Mouse (Mus musculus) lung, adult 2 months (tissue): ENCODE measurements around the gene Tpx2. TPM values are rescaled to one million over a fixed set of nuclear protein-coding genes. Genes with fewer than 3 reads are reported as not detected.

Experiments used
- DNase-seq: peaks from one replicate; pipeline ENCODE4 v3.0.0; 2022
- H3K4me1 ChIP-seq: fragments of 200-500 bp; 2 replicates; pipeline ENCODE4 v1.6.1; 2011; ENCODE audit warnings: low read length; ENCODE audit not compliant: control insufficient read depth, insufficient read depth
- H3K4me3 ChIP-seq: fragments of 200-500 bp; replicated peaks from 2 replicates; pipeline ENCODE3; 2011; ENCODE audit warnings: low read depth, mild to moderate bottlenecking, control low read depth, low read length; ENCODE audit errors: extremely low read depth
- CTCF ChIP-seq: fragments of 200-500 bp; IDR thresholded peaks from 2 replicates; pipeline ENCODE4 v1.5.1; 2011; ENCODE audit warnings: mild to moderate bottlenecking, low read length, control low read depth; ENCODE audit not compliant: insufficient read depth
- POLR2A ChIP-seq: fragments of 200-500 bp; IDR thresholded peaks from 2 replicates; pipeline ENCODE4 v1.6.1; 2011; ENCODE audit warnings: low read depth, mild to moderate bottlenecking, control low read depth, low read length, borderline replicate concordance; ENCODE audit errors: extremely low read depth
- WGBS: fragments of 180-500 bp; shearing (Covaris S2); methylation state at CpG from one replicate; pipeline ENCODE4 v1.1.7; 2018; 5-methylcytosine and 5-hydroxymethylcytosine counted together
- polyA plus RNA-seq: library from polyadenylated mRNA; depleted of rRNA; stranded (reverse); fragments of >200 nt; gene quantifications from 2 replicates; pipeline ENCODE4 v1.2.3, GENCODE M21; 2012

The Tpx2 gene
- polyA plus RNA-seq, 1 experiment, result 0.63 TPM

- no peak for DNase-seq
- WGBS, result 56% methylated on average over 9 of the region's 9 CpGs
- Histone ChIP-seq H3K4me3 (no peak overlapping the region), H3K4me1 (no peaks in the 10 kb centered on the region; the same call in 1 of the 2 replicates)
- TF ChIP-seq CTCF (no peak), POLR2A (no peak)
Observed at GRCm38 (mm10) chr2:152906274-152907037, 58.7 kb downstream of the Tpx2 start.

- WGBS, result 51% methylated on average over 14 of the region's 14 CpGs
- no peaks in the 10 kb centered on the region; the same call in 1 of the 2 replicates for H3K4me1 ChIP-seq
- TF ChIP-seq CTCF (no peak), POLR2A (no peak)
- H3K4me3 ChIP-seq, result no peak overlapping the region
- DNase-seq, result no peak
Observed at GRCm38 (mm10) chr2:152907114-152907943, 59.6 kb downstream of the Tpx2 start.

- DNase-seq, result no peak
- Histone ChIP-seq H3K4me1 (peaks cover 2% of the 10 kb centered on the region; the same call in 1 of the 2 replicates), H3K4me3 (no peak overlapping the region)
- 63% methylated on average over 6 of the region's 6 CpGs for WGBS
- TF ChIP-seq CTCF, result no peak
- TF ChIP-seq POLR2A, result no peak
Observed at GRCm38 (mm10) chr2:152909848-152910247, 62.1 kb downstream of the Tpx2 start.

DNA sequence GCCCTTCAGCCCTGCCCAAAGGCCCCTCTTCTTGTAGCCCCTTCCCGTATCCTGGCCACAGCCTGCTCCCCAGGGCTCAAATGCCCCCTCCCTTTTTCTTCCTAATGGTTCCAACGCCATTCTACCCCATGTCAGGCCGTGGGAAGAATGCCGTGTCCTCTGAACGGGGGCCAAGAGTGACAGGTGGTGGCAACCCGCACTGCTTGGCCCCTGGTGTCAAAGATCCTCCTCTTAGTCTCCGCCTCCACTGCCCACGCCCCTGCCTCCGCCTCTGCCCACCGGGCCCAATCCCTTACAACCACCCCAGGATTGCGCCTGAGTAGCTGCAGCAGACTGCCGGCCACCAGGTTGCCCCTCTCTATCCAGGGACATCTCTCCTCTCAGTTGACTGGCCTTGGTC lies 63.3 kb downstream of the Tpx2 start, which contains the start of gene Mylk2:
Mylk2 (plus strand) TSS at position 322 of the 400 bp plus-strand sequence.
- DNase-seq, result no peak
- 20% methylated on average over 12 of the region's 12 CpGs for WGBS
- H3K4me1 ChIP-seq, result peaks cover 4% of the 10 kb centered on the region; the same call in 1 of the 2 replicates
- no peak within 1 kb of the TSS for H3K4me3 ChIP-seq
- TF ChIP-seq CTCF (no peak), POLR2A (no peak)

GRCm38 (mm10) chr2:152911432-152911831 lies 63.7 kb downstream of the Tpx2 start:
- 28% methylated on average over 6 of the region's 6 CpGs for WGBS
- no peak for DNase-seq
- Histone ChIP-seq H3K4me3 (no peak overlapping the region), H3K4me1 (peaks cover 4% of the 10 kb centered on the region; the same call in 1 of the 2 replicates)
- no peak for TF ChIP-seq CTCF
- no peak for TF ChIP-seq POLR2A

- no peak for DNase-seq
- 45% methylated on average over 7 of the region's 7 CpGs for WGBS
- H3K4me1 ChIP-seq, result 0 out of 2 replicates have a peak, but pooled peaks cover 4% of the 10 kb centered on the region
- no peak for TF ChIP-seq CTCF
- TF ChIP-seq POLR2A, result no peak
- H3K4me3 ChIP-seq, result no peak overlapping the region
Observed at GRCm38 (mm10) chr2:152913471-152913870, 65.7 kb downstream of the Tpx2 start.

- 2% methylated on average over 18 of the region's 18 CpGs for WGBS
- peak; percentile 72 for DNase-seq
- Histone ChIP-seq H3K4me1 (0 out of 2 replicates have a peak, but pooled peaks cover 4% of the 10 kb centered on the region), H3K4me3 (no peak overlapping the region)
- peak; percentile 82 for TF ChIP-seq CTCF
- no peak for TF ChIP-seq POLR2A
Observed at GRCm38 (mm10) chr2:152914310-152915120, 66.8 kb downstream of the Tpx2 start.

GRCm38 (mm10) chr2:152915453-152915852 lies 67.7 kb downstream of the Tpx2 start:
- DNase-seq, result no peak
- WGBS, result 51% methylated on average over 4 of the region's 4 CpGs
- 0 out of 2 replicates have a peak, but pooled peaks cover 4% of the 10 kb centered on the region for H3K4me1 ChIP-seq
- TF ChIP-seq CTCF (no peak), POLR2A (no peak)
- H3K4me3 ChIP-seq, result no peak overlapping the region

DNA sequence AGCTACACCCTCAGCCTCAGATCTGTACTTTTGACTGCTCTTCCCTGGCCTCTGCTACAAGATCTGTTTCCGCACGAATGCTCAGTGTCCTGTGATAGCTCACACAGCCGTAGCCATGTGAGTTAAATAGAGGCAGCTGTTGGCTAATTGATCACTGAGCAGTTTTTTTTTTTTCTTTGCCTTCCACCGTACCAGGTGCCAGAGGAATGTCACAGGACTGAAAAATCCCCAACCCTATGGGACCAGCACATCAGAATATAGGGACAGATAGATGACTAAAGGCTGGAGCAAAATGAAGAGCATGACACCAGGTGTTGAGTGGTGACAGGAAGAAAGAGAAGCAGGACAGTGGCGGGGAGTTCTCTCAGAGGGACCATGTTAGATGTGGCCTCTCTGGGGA lies 68.3 kb downstream of the Tpx2 start:
- no peak overlapping the region for H3K4me3 ChIP-seq
- no peak for DNase-seq
- no peak for TF ChIP-seq POLR2A
- no peak for TF ChIP-seq CTCF
- 0 out of 2 replicates have a peak, but pooled peaks cover 4% of the 10 kb centered on the region for H3K4me1 ChIP-seq
- WGBS, result 59% methylated on average over 5 of the region's 5 CpGs
